Mouse (Mus musculus): ENCODE measurements around the gene Mrnip.
A peak's percentile ranks its signal among the peaks of the same experiment; 100 is the strongest.

Gene Mrnip

GRCm38 (mm10) chr11:50225611-50226378 lies 51.6 kb downstream of the Mrnip start:
- peak in 1 of 2 experiments; percentile 43 for DNase-seq (ENCODE audit: low spot score in 2 of 2)

GRCm38 (mm10) chr11:50226406-50226805 lies 52.2 kb downstream of the Mrnip start:
- DNase-seq (ENCODE audit: low spot score in 2 of 2), result no peak

GRCm38 (mm10) chr11:50227226-50227625 lies 53.0 kb downstream of the Mrnip start:
- no peak for DNase-seq (ENCODE audit: low spot score in 2 of 2)

- no peak for DNase-seq (ENCODE audit: low spot score in 2 of 2)
Observed at GRCm38 (mm10) chr11:50227736-50228135, 53.5 kb downstream of the Mrnip start.

- DNase-seq (ENCODE audit: low spot score in 2 of 2), result no peak
Observed at GRCm38 (mm10) chr11:50228772-50229171, 54.5 kb downstream of the Mrnip start.

- DNase-seq (ENCODE audit: low spot score in 2 of 2), result no peak
Observed at GRCm38 (mm10) chr11:50229252-50229910, 55.1 kb downstream of the Mrnip start.

- no peak for DNase-seq (ENCODE audit: low spot score in 2 of 2)
Observed at GRCm38 (mm10) chr11:50230481-50231304, 56.4 kb downstream of the Mrnip start.

- DNase-seq (ENCODE audit: low spot score in 2 of 2), result no peak
Observed at GRCm38 (mm10) chr11:50231411-50231810, 57.2 kb downstream of the Mrnip start.

- no peak for DNase-seq (ENCODE audit: low spot score in 2 of 2)
Observed at GRCm38 (mm10) chr11:50233022-50233421, 58.8 kb downstream of the Mrnip start.

GRCm38 (mm10) chr11:50233993-50234392 lies 59.7 kb downstream of the Mrnip start:
- DNase-seq (ENCODE audit: low spot score in 2 of 2), result no peak

GRCm38 (mm10) chr11:50234606-50235005 lies 60.4 kb downstream of the Mrnip start:
- DNase-seq (ENCODE audit: low spot score in 2 of 2), result no peak

- DNase-seq (ENCODE audit: low spot score in 2 of 2), result peak; percentile 84 to 88
Observed at GRCm38 (mm10) chr11:50236540-50236936, 62.3 kb downstream of the Mrnip start.

- no peak for DNase-seq (ENCODE audit: low spot score in 2 of 2)
Observed at GRCm38 (mm10) chr11:50236937-50237835, 62.9 kb downstream of the Mrnip start.

GRCm38 (mm10) chr11:50238324-50238723 lies 64.1 kb downstream of the Mrnip start, which contains the start of gene Ltc4s:
Ltc4s (minus strand) TSS chr11:50238616.
- no peak for DNase-seq (ENCODE audit: low spot score in 2 of 2)

GRCm38 (mm10) chr11:50238821-50239791 lies 64.9 kb downstream of the Mrnip start:
- DNase-seq (ENCODE audit: low spot score in 2 of 2), result no peak

GRCm38 (mm10) chr11:50240235-50240911 lies 66.1 kb downstream of the Mrnip start:
- DNase-seq (ENCODE audit: low spot score in 2 of 2), result no peak

GRCm38 (mm10) chr11:50243926-50244325 lies 69.7 kb downstream of the Mrnip start:
- no peak for DNase-seq (ENCODE audit: low spot score in 2 of 2)

GRCm38 (mm10) chr11:50245269-50245668 lies 71.0 kb downstream of the Mrnip start:
- no peak for DNase-seq (ENCODE audit: low spot score in 2 of 2)

- DNase-seq (ENCODE audit: low spot score in 2 of 2), result no peak
Observed at GRCm38 (mm10) chr11:50248473-50249171, 74.4 kb downstream of the Mrnip start.

All from urinary bladder, postnatal 36 days (tissue).